Mouse (Mus musculus): ENCODE data around the gene Kcnh1. TPM values are rescaled to one million over a fixed set of nuclear protein-coding genes. Genes with fewer than 3 reads are reported as not detected.

Kcnh1 gene
- total RNA-seq, 4 experiments from 2014 or later = 61.1 to 73.6 (median 64.3) TPM

GRCm38 (mm10) chr1:192457037-192457436 is 266.5 kb downstream of the Kcnh1 start:
- DNase-seq (ENCODE audit: low spot score in 2 of 2) = no peak

GRCm38 (mm10) chr1:192457526-192458206 is 267.1 kb downstream of the Kcnh1 start:
- no peak for DNase-seq (ENCODE audit: low spot score in 2 of 2)

DNA sequence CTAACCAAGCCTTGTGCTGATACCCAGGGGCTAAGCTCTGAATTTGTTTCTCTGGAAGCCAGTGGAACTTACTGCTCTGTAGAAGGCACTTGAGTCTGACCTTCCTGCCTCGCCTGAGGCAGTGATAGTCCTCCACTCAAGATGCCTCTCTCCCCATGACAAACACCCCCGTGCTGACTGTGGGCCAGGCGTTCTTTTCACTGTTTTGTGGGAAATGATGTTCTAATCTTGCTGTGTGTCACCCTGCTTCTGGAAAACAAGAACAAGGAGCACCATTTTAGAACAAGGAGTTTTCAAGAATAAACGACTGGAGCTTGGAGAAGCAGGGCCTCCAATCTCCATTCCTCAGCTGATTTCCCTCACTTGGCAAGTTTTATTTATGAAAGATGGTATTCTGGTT is 273.2 kb downstream of the Kcnh1 start:
- no peak for DNase-seq (ENCODE audit: low spot score in 2 of 2)

DNA sequence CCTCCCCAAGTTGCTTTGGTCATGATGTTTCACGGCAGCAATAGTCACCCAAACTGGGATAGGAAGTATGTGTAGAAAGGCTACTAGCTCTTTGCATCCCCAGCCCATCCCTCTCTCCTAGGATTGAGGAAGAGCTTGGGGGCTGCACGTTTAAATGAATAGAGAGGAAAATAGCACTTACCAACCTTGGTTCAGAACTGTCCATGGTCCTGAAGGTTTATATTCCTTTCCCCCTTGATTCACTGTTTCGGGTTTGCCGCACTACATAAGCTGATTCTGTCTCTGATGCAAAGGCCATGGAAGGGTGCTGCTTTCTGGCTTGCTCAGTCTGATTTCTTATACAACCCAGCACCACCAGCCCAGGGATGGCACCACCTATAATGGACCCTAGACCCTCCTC is 281.8 kb downstream of the Kcnh1 start:
- no peak for DNase-seq (ENCODE audit: low spot score in 2 of 2)

- no peak for DNase-seq (ENCODE audit: low spot score in 2 of 2)
Observed at GRCm38 (mm10) chr1:192473134-192473533, 282.6 kb downstream of the Kcnh1 start.

- no peak for DNase-seq (ENCODE audit: low spot score in 2 of 2)
Observed at GRCm38 (mm10) chr1:192476704-192477103, 286.1 kb downstream of the Kcnh1 start.

DNA sequence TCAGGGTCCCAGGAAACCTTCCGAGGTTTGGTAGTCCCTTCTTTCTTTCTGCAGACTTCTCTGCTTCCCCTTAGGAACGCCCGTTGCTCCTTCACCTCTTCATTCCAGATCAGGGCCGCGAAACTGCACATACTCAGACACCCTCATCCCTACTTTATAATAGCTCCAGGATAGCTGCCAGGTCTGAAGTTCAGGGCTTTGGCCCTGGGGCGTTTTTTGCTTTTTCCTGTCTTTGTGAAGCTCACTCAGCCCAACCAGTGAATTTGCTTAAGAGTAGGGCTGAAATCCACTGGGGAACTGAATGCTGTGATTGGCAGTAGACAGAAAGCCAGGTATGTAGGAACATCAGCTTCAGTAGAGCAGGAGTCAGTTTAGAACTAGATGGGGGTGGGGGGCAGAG is 287.0 kb downstream of the Kcnh1 start:
- no peak for DNase-seq (ENCODE audit: low spot score in 2 of 2)

- DNase-seq (ENCODE audit: low spot score in 2 of 2) = no peak
Observed at GRCm38 (mm10) chr1:192478176-192478575, 287.6 kb downstream of the Kcnh1 start.

GRCm38 (mm10) chr1:192480072-192480784 is 289.7 kb downstream of the Kcnh1 start:
- peak in 1 of 2 experiments; percentile 54 for DNase-seq (ENCODE audit: low spot score in 2 of 2)

GRCm38 (mm10) chr1:192481446-192481845 is 290.9 kb downstream of the Kcnh1 start:
- DNase-seq (ENCODE audit: low spot score in 2 of 2) = peak in 1 of 2 experiments; percentile 42

DNA sequence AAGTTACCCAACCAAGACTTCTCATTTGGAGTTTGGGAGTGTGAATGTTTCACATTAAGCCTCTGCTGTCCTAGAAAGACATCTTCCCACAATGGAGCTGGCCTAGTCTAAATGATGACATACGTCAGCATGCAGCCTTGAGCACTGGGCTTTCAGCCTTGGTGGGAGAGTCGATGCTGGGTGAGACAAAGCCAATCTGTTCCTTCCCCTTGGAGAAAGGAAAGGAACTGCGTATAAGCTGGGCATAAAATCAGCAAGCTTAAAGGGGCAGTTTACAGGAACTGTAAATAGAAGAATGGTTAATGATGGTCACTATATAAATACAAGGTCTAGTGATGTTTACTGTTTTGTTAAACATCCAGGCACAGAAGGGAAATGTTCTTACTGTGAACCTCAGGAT is 294.5 kb downstream of the Kcnh1 start:
- DNase-seq (ENCODE audit: low spot score in 2 of 2) = no peak

- no peak for DNase-seq (ENCODE audit: low spot score in 2 of 2)
Observed at GRCm38 (mm10) chr1:192487571-192487970, 297.0 kb downstream of the Kcnh1 start.

DNA sequence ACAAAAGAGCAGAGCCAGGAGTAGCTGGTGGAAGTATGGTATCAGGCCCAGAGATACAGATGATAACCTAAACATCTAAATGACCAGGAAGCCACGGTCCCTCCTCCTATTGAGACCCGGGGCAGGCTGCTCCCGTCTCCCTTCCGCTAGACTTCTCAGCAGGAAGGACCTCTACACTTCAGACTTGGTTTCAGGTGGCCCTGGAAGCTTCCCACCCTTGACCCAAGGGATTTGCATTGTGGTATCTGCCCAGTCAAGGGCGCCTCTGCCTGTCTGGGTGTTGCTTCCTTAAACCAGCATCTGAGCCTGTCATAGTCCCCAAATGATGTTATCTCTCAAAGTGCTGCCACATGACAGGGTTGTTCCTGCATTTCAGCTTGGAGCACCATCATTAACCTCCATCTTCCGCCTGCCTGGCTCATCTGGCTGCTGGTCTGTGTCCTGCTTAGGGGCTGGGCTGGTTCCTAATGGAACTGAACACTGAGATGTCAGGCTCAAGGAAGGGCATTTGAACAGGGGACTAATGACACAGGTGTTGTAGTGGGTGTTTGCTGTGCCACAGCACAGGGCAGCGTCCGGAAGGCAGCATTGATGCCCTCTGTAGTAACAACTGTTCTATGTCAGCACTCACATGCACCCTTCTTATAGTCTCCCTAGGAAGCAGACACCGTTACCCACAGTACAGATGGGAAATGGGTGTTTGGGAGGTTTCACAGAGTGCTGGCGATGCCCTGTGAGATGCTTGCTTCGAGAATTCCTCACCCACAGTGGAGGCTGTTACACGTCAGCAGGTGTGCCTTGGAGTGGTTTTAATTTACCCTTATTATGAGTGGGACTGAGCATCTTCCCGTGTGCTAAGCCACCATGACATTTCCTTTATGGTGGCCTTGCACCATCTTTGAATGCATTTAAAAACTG is 299.6 kb downstream of the Kcnh1 start:
- no peak for DNase-seq (ENCODE audit: low spot score in 2 of 2)

DNA sequence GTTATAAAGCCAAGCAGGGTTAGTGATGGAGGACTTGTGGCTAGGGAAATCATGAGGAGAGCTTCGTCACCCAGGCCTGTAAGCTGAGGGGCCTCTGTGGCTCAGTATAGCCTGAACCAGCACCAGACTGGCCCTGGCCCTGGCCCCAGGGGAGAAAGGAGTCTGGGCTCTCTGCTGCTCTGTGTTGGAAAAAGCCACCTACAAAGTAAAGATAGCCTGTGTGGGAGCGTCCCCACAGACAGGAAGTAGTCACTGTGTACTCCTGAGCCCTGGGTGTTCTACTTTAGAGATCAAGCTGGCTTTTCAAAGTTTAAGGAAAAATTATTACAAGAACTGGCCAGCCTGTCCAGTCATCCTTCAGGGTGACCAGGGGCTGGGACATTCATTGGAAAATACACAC is 306.9 kb downstream of the Kcnh1 start:
- DNase-seq (ENCODE audit: low spot score in 2 of 2) = no peak

DNA sequence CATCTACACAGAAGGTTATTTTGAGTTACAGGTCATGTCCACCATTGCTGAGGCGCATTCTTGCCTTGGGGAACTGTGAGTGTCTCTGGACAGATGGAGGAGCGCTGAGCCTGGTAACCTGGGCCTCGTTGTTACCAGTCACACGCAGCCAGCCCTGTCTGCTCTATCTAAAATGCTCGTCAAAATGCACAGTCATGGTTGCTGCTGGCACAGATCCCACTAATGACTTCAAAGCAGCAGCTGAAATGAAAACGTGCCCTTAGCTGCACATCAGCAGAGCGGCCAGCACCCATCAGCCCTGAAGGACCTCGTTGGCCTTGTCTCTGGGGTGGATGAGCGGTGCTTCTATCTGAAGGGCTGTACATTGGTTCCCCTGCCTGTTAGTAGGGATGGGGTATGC is 311.4 kb downstream of the Kcnh1 start:
- no peak for DNase-seq (ENCODE audit: low spot score in 2 of 2)

GRCm38 (mm10) chr1:192502835-192503234 is 312.3 kb downstream of the Kcnh1 start:
- DNase-seq (ENCODE audit: low spot score in 2 of 2) = no peak

DNA sequence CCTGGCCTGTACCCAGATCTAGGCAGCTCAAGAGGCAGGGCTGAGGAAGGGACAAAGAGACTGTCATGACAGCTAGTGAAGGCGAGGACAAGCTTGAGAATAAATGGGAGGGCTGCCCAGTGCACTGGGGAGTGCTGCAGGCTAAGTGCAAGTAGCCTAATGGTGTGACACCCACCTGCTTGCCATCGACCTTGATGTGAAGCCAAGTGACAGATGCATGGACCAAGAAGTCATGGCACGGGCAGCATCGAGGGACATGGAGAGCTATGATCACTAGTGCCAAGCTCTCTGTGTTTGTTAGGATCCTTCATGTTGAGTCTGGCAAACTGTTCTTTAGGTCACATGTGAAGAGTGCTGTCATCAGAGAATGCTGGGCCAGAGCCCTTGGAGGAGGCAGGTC is 313.1 kb downstream of the Kcnh1 start:
- no peak for DNase-seq (ENCODE audit: low spot score in 2 of 2)

- DNase-seq (ENCODE audit: low spot score in 2 of 2) = no peak
Observed at GRCm38 (mm10) chr1:192512821-192513220, 322.2 kb downstream of the Kcnh1 start.

DNA sequence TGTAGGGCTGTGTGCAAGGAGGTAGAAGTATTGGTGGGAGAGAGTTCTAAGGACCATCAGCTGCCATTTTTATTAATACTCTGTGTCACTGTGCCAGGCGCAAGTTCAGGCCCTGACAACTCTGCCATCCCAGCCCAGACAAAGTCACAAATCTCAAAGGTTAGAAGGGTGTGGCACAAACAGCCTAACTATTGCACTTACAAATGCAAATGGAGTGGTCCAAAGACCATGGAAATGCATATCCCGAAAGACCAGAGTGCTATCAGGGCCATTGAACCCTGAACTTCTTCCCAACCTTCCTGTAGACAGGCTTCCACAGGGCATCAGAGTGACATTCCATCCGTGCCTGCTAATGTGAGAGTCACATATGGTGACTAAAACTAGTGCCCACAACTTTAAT is 324.8 kb downstream of the Kcnh1 start:
- no peak for DNase-seq (ENCODE audit: low spot score in 2 of 2)

- DNase-seq (ENCODE audit: low spot score in 2 of 2) = no peak
Observed at GRCm38 (mm10) chr1:192519713-192520112, 329.1 kb downstream of the Kcnh1 start.

- DNase-seq (ENCODE audit: low spot score in 2 of 2) = no peak
Observed at GRCm38 (mm10) chr1:192520836-192521435, 330.4 kb downstream of the Kcnh1 start.
